Mouse (Mus musculus) embryonic fibroblast, embryonic 13.5 days (primary cell): ENCODE results near the gene Tgtp2.
"Not testable (repeated sequence)": the region's sequence is repeated elsewhere in the genome, so short reads cannot be mapped to it uniquely, and the experiment has no call there.

ENCODE experiments used
- CTCF ChIP-seq: IDR thresholded peaks from 2 replicates; pipeline ENCODE4 v1.5.1; 2011; ENCODE audit warnings: mild to moderate bottlenecking, control low read depth, low read length, moderate library complexity, borderline replicate concordance; ENCODE audit not compliant: insufficient read depth
- POLR2A ChIP-seq: IDR thresholded peaks from 2 replicates; pipeline ENCODE4 v1.6.1; 2011; ENCODE audit warnings: low read depth, mild to moderate bottlenecking, control low read depth, low read length, moderate library complexity

GRCm38 (mm10) chr11:49012074-49012473, 51.9 kb downstream of the Tgtp2 start:
- not testable (repeated sequence) for TF ChIP-seq CTCF, POLR2A
